Mouse (Mus musculus) midbrain, embryonic 14.5 days (tissue): ENCODE measurements at regions not wholly inside any gene's neighbourhood (a gene's known extent, or its start where the extent isn't known, plus 50 kb on each side); places are given as distances from the start of the nearest gene placed in this dataset.

ENCODE experiments used
- ATAC-seq: fragments of 200-750 bp; cut with Nextera tagmentation; 2 replicates; pipeline ENCODE4 v1.8.0; 2017; ENCODE audit warnings: moderate number of reproducible peaks, moderate library complexity; ENCODE audit not compliant: low FRiP score, low TSS enrichment
- DNase-seq: peaks from one replicate; pipeline ENCODE4 v3.0.0-alpha.2; 2015
- H3K27ac ChIP-seq: fragments of 300-500 bp; sonication (generic); replicated peaks from 2 replicates; pipeline ENCODE4 v1.5.1; 2014; ENCODE audit warnings: mild to moderate bottlenecking, low read depth, low read length, moderate library complexity
- H3K27me3 ChIP-seq: fragments of 300-500 bp; sonication (generic); 2 replicates; pipeline ENCODE4 v1.6.1; 2014; ENCODE audit warnings: low read length, control low read depth, mixed read lengths; ENCODE audit not compliant: control insufficient read depth, insufficient read depth
- H3K36me3 ChIP-seq: fragments of 300-500 bp; sonication (generic); 2 replicates; pipeline ENCODE4 v1.6.1; 2014; ENCODE audit warnings: low read length, control low read depth; ENCODE audit not compliant: control insufficient read depth, insufficient read depth
- H3K4me1 ChIP-seq: fragments of 300-500 bp; sonication (generic); 2 replicates; pipeline ENCODE4 v1.6.1; 2014; ENCODE audit warnings: mild to moderate bottlenecking, antibody characterized with exemption, low read length, control low read depth; ENCODE audit not compliant: control insufficient read depth, insufficient read depth
- H3K4me2 ChIP-seq: fragments of 300-500 bp; sonication (generic); 2 replicates; pipeline ENCODE4 v1.6.1; 2014; ENCODE audit warnings: mild to moderate bottlenecking, low read length, moderate library complexity
- H3K4me3 ChIP-seq: fragments of 300-500 bp; sonication (generic); replicated peaks from 2 replicates; pipeline ENCODE4 v1.5.1; 2014; ENCODE audit warnings: low read depth, low read length
- H3K9ac ChIP-seq: fragments of 300-500 bp; sonication (generic); replicated peaks from 2 replicates; pipeline ENCODE4 v1.6.1; 2014; ENCODE audit warnings: mild to moderate bottlenecking, low read length, moderate library complexity
- H3K9me3 ChIP-seq: fragments of 300-500 bp; sonication (generic); 2 replicates; pipeline ENCODE4 v1.6.1; 2016; ENCODE audit warnings: low read length, control low read depth, mixed read lengths; ENCODE audit not compliant: control insufficient read depth
- WGBS: fragments of 180-500 bp; shearing (Covaris S2); extraction: QIAGEN DNeasy Blood & Tissue Kit; methylation state at CpG from one replicate; pipeline ENCODE4 v1.1.7; 2014; 5-methylcytosine and 5-hydroxymethylcytosine counted together

DNA sequence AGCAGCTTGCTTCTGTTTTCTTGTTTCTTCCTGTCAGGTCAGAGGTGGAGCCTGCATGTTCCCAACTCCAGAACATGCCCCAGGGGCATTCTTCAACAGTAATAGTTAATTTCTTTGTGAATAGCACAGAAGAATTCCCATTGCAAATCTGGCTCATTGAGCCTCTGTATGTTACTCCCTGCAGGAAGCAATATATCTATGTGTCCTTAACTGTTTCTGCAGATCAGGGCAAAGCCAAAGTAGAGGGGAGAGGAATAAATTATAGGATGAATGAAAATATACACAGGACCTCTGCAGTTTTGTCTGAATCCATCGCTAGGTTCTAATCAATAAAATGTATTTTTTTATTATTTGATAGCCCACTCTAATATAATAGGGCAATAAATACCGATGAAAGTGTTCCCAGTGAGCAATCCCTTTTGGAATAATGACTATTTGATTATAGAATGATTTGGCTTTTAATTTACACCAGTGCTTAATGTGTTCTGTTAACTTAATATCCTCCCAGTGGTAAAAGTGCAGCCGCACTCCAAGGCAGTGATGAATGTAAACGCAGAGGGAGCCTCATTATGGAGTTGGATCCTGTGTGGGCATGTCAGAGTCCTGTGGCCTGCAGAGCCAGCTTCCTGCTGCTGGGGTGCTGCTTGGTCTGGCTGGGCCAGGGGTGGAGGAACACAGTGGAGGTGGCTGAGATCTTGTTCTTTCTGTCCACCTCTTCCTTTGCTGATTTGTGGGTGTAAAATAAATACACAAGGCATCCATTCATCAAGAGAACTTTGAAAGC, 49.7 kb upstream of the Gm10220 start:
- Histone ChIP-seq H3K4me3 (no peak overlapping the region), H3K27me3 (no peaks in the 10 kb centered on the region), H3K4me2 (no peak overlapping the region), H3K9me3 (no peaks in the 10 kb centered on the region), H3K9ac (no peak overlapping the region), H3K4me1 (no peaks in the 10 kb centered on the region), H3K27ac (no peak overlapping the region), H3K36me3 (no peaks in the 10 kb centered on the region)
- DNase-seq (no peak), ATAC-seq (no peak)
- 84% methylated on average over 4 of the region's 4 CpGs for WGBS
